Mouse (Mus musculus) testis, adult 2 months (tissue): ENCODE results near the gene Il21r. TPM values are rescaled to one million over a fixed set of nuclear protein-coding genes. Genes with fewer than 3 reads are reported as not detected.

ENCODE experiments used
- H3K27ac ChIP-seq: fragments of 200-500 bp; 2 replicates; pipeline ENCODE4 v1.5.1; 2012; ENCODE audit warnings: low read depth, low read length; ENCODE audit not compliant: control insufficient read depth, insufficient read depth
- H3K27me3 ChIP-seq: fragments of 200-500 bp; 2 replicates; pipeline ENCODE4 v1.6.1; 2012; ENCODE audit warnings: mild to moderate bottlenecking, low read length, moderate library complexity; ENCODE audit not compliant: control insufficient read depth, insufficient read depth
- H3K36me3 ChIP-seq: fragments of 200-500 bp; 2 replicates; pipeline ENCODE4 v1.6.1; 2012; ENCODE audit warnings: mild to moderate bottlenecking, low read length; ENCODE audit not compliant: control insufficient read depth, insufficient read depth
- H3K4me1 ChIP-seq: fragments of 200-500 bp; 2 replicates; pipeline ENCODE4 v1.6.1; 2012; ENCODE audit warnings: low read length; ENCODE audit not compliant: control insufficient read depth, insufficient read depth
- H3K4me3 ChIP-seq: fragments of 200-500 bp; 2 replicates; pipeline ENCODE4 v1.5.1; 2012; ENCODE audit warnings: low read depth, mild to moderate bottlenecking, low read length, moderate library complexity, mixed read lengths; ENCODE audit not compliant: control insufficient read depth
- CTCF ChIP-seq: fragments of 200-500 bp; IDR thresholded peaks from 2 replicates; pipeline ENCODE4 v1.5.1; 2012; ENCODE audit warnings: low read depth, mild to moderate bottlenecking, inconsistent platforms, low read length, moderate library complexity; ENCODE audit not compliant: control insufficient read depth, insufficient read depth, insufficient replicate concordance
- POLR2A ChIP-seq: fragments of 200-500 bp; IDR thresholded peaks from 2 replicates; pipeline ENCODE4 v1.6.1; 2012; ENCODE audit warnings: low read depth, mild to moderate bottlenecking, inconsistent platforms, low read length, moderate library complexity; ENCODE audit not compliant: control insufficient read depth
- polyA plus RNA-seq: library from polyadenylated mRNA; depleted of rRNA; stranded (reverse); fragments of >200 nt; gene quantifications from 2 replicates; pipeline ENCODE4 v1.2.3, GENCODE M21; 2012

Gene Il21r
- polyA plus RNA-seq, 1 experiment = 0.10 TPM

- Histone ChIP-seq H3K27ac (no peak overlapping the region), H3K4me3 (no peak overlapping the region), H3K4me1 (no peaks in the 10 kb centered on the region; the same call in 1 of the 2 replicates), H3K27me3 (no peaks in the 10 kb centered on the region), H3K36me3 (no peaks in the 10 kb centered on the region)
- TF ChIP-seq POLR2A (no peak), CTCF (no peak)
These were observed 37.5 kb upstream of the Il21r start for GRCm38 (mm10) chr7:125565516-125566285.

- no peak overlapping the region; the same call in 1 of the 2 replicates for H3K4me3 ChIP-seq
- no peak for TF ChIP-seq CTCF
- TF ChIP-seq POLR2A = no peak
- no peak overlapping the region for H3K27ac ChIP-seq
- H3K36me3 ChIP-seq = no peaks in the 10 kb centered on the region
- no peaks in the 10 kb centered on the region for H3K27me3 ChIP-seq
- no peaks in the 10 kb centered on the region for H3K4me1 ChIP-seq
These were observed 36.8 kb upstream of the Il21r start for GRCm38 (mm10) chr7:125566420-125566819.

GRCm38 (mm10) chr7:125568888-125569287 is 34.3 kb upstream of the Il21r start:
- Histone ChIP-seq H3K4me1 (no peaks in the 10 kb centered on the region), H3K27ac (no peak overlapping the region), H3K36me3 (no peaks in the 10 kb centered on the region), H3K4me3 (no peak overlapping the region), H3K27me3 (no peaks in the 10 kb centered on the region)
- TF ChIP-seq CTCF (no peak), POLR2A (no peak)

GRCm38 (mm10) chr7:125571891-125572290 is 31.3 kb upstream of the Il21r start:
- Histone ChIP-seq H3K27me3 (no peaks in the 10 kb centered on the region), H3K4me3 (no peak overlapping the region), H3K36me3 (no peaks in the 10 kb centered on the region), H3K4me1 (no peaks in the 10 kb centered on the region), H3K27ac (no peak overlapping the region)
- no peak for TF ChIP-seq CTCF

GRCm38 (mm10) chr7:125572737-125573136 is 30.5 kb upstream of the Il21r start:
- H3K36me3 ChIP-seq = no peaks in the 10 kb centered on the region
- H3K27me3 ChIP-seq = no peaks in the 10 kb centered on the region
- TF ChIP-seq POLR2A (no peak), CTCF (no peak)
- H3K27ac ChIP-seq = no peak overlapping the region
- no peaks in the 10 kb centered on the region for H3K4me1 ChIP-seq
- no peak overlapping the region for H3K4me3 ChIP-seq

DNA sequence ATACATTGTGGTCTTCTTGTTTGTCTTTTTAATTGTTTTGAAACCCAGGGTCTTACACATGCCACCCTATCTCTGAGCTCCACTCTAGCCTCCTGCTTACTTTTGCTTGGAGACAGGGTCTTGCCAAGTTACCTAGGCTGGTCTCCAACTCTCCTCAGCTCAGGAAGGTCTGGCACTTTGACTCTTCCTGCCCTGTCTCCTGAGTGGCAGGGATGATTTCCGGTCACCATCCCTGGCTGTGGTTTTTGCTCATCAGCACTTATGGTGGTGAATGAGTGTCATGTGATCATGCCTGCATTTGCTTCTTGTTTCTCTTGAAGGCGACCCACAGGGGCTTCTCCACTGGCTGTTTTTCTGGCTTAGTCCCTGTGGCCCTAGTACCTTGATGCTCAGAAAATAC is 29.4 kb upstream of the Il21r start:
- Histone ChIP-seq H3K27ac (no peak overlapping the region), H3K4me3 (no peak overlapping the region), H3K4me1 (no peaks in the 10 kb centered on the region), H3K36me3 (no peaks in the 10 kb centered on the region), H3K27me3 (no peaks in the 10 kb centered on the region)
- no peak for TF ChIP-seq POLR2A
- no peak for TF ChIP-seq CTCF

GRCm38 (mm10) chr7:125574832-125575231 is 28.4 kb upstream of the Il21r start:
- Histone ChIP-seq H3K27me3 (no peaks in the 10 kb centered on the region), H3K4me3 (no peak overlapping the region), H3K36me3 (no peaks in the 10 kb centered on the region), H3K4me1 (no peaks in the 10 kb centered on the region), H3K27ac (no peak overlapping the region)
- TF ChIP-seq POLR2A (no peak), CTCF (no peak)

GRCm38 (mm10) chr7:125575738-125576540 is 27.3 kb upstream of the Il21r start:
- no peaks in the 10 kb centered on the region; the same call in 1 of the 2 replicates for H3K4me1 ChIP-seq
- no peak overlapping the region for H3K27ac ChIP-seq
- H3K36me3 ChIP-seq = no peaks in the 10 kb centered on the region
- no peak overlapping the region for H3K4me3 ChIP-seq
- TF ChIP-seq CTCF (no peak), POLR2A (no peak)
- no peaks in the 10 kb centered on the region for H3K27me3 ChIP-seq
